Mouse (Mus musculus) ovary, postnatal 14 days (tissue): ENCODE results near the gene Mitf.

Experiments used
- DNase-seq: peaks from one replicate; pipeline ENCODE4 v3.0.0; 2022; ENCODE audit warnings: low spot score

Mitf gene

GRCm38 (mm10) chr6:97950033-97950881 lies 143.4 kb downstream of the Mitf start:
- DNase-seq = no peak

GRCm38 (mm10) chr6:97950882-97951245 lies 144.0 kb downstream of the Mitf start:
- DNase-seq = no peak

GRCm38 (mm10) chr6:97951711-97952110 lies 144.9 kb downstream of the Mitf start:
- DNase-seq = no peak

GRCm38 (mm10) chr6:97952845-97953244 lies 146.0 kb downstream of the Mitf start:
- no peak for DNase-seq

- DNase-seq = no peak
These were observed 149.3 kb downstream of the Mitf start for GRCm38 (mm10) chr6:97956121-97956520.

- DNase-seq = no peak
These were observed 149.8 kb downstream of the Mitf start for GRCm38 (mm10) chr6:97956636-97957035.

GRCm38 (mm10) chr6:97958276-97958675 lies 151.4 kb downstream of the Mitf start:
- no peak for DNase-seq

- DNase-seq = no peak
These were observed 154.9 kb downstream of the Mitf start for GRCm38 (mm10) chr6:97961776-97962175.

GRCm38 (mm10) chr6:97962311-97962710 lies 155.5 kb downstream of the Mitf start:
- DNase-seq = no peak

GRCm38 (mm10) chr6:97964750-97965149 lies 157.9 kb downstream of the Mitf start:
- no peak for DNase-seq

GRCm38 (mm10) chr6:97981668-97982067 lies 174.8 kb downstream of the Mitf start:
- DNase-seq = no peak

- DNase-seq = no peak
These were observed 178.8 kb downstream of the Mitf start for GRCm38 (mm10) chr6:97985658-97986057.

- DNase-seq = no peak
These were observed 179.6 kb downstream of the Mitf start for GRCm38 (mm10) chr6:97986417-97986816.

GRCm38 (mm10) chr6:97993507-97993906 lies 186.7 kb downstream of the Mitf start:
- no peak for DNase-seq

GRCm38 (mm10) chr6:97995606-97996307 lies 188.9 kb downstream of the Mitf start:
- no peak for DNase-seq

- DNase-seq = no peak
These were observed 194.7 kb downstream of the Mitf start for GRCm38 (mm10) chr6:98001551-98001950.

- peak; percentile 23 for DNase-seq
These were observed 196.3 kb downstream of the Mitf start for GRCm38 (mm10) chr6:98003114-98003513.

- no peak for DNase-seq
These were observed 198.7 kb downstream of the Mitf start for GRCm38 (mm10) chr6:98005566-98005965.

GRCm38 (mm10) chr6:98015066-98015465 lies 208.2 kb downstream of the Mitf start:
- no peak for DNase-seq

- no peak for DNase-seq
These were observed 209.0 kb downstream of the Mitf start for GRCm38 (mm10) chr6:98015819-98016218.

GRCm38 (mm10) chr6:98023876-98024275 lies 217.0 kb downstream of the Mitf start:
- DNase-seq = no peak

GRCm38 (mm10) chr6:98038513-98038912 lies 231.7 kb downstream of the Mitf start:
- DNase-seq = no peak

- no peak for DNase-seq
These were observed 234.9 kb downstream of the Mitf start for GRCm38 (mm10) chr6:98041795-98042194.
